Mouse (Mus musculus): ENCODE results near the gene Hck.

Hck gene

GRCm38 (mm10) chr2:153149742-153150141 is 41.5 kb downstream of the Hck start:
- in situ Hi-C loops (cut with MboI, MseI): no loop called here

GRCm38 (mm10) chr2:153151026-153151425 is 42.8 kb downstream of the Hck start:
- in situ Hi-C loops (cut with MboI, MseI): no loop called here

- in situ Hi-C loops (cut with MboI, MseI): no loop called here
These were observed 43.8 kb downstream of the Hck start for GRCm38 (mm10) chr2:153151926-153152665.

DNA sequence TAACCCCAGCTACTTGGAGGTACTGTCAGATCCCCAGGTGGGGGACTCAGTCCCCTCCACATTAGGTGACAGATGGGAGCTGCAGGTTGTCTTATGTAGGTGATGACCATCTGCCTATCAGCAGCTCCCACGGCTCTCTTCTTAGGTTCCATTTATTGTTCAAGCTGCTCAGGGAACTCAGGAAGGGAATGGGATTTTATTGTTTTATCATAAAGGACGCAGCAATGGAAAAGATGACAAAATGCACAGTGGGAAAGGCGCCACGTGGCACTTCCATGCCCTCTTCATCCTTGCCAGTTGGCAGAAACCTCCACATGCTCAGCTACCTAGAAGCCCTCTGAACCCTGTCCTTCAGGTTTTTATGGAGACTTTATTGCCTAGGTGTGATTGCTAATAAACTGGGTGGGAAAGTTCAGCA is 44.8 kb downstream of the Hck start:
- in situ Hi-C loops (cut with MboI, MseI): no loop called here

GRCm38 (mm10) chr2:153157270-153157669 is 49.0 kb downstream of the Hck start:
- in situ Hi-C loops (cut with MboI, MseI): no loop called here

DNA sequence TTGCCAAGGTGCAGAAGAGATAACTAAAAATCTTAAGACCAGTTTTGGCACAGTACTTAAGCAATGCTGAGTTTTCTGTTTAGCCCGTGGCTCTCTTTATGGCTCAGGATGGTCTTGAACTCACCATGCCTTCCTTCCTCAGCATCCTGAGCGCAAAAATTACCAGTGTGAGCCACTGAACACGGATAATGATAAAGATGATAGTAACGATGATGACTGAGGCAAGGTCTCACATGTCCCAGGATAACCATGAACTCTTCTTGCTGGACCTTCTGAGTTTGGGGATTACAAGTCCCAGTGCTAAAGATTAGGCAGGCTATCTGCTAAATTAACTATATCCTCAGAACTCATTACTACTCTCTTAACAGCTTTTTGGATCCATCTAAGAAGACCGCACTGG is 51.9 kb downstream of the Hck start:
- in situ Hi-C loops (cut with MboI, MseI): no loop called here

DNA sequence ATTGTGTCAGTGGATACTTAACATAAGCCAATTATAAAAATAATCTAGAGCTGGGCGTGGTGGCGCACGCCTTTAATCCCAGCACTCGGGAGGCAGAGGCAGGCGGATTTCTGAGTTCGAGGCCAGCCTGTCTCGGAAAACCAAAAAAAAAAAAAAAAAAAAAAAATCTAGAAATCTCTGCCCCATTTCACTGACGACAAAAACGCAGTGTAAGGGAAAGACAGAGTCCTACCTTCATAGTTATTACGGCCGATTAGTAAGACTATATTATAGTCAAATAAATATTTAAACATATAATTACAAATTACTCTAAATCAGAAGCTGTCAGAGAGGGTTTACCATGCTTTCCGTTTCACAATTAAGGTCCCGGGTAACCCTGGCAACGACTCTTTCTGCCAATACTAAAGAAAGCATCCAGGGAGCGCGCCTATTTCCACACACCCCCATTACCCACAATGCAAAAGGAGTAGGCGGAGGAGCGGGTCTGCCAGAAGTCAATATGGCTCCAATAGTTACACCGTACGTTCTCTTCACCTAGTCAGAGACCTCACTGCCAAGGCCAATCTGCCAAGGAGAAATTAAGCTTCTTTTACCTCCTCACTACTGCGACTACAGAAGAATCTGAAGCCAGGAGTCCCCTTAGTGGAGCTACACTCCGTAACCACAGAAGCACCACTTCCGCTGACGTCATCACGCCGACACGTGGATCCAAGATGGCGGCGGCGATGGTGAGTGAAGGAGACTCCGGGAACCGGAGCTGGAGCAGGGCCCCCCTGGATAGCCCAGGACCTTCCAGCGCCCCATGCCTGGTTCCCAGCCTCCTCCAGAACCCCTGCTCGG is 52.8 kb downstream of the Hck start, which contains the start of gene Tm9sf4:
Gene Tm9sf4, plus strand, starts transcription at position 460 of the 840 bp plus-strand sequence.
- in situ Hi-C loops (cut with MboI, MseI): no loop called here

GRCm38 (mm10) chr2:153161684-153162080 is 53.4 kb downstream of the Hck start:
- in situ Hi-C loops (cut with MboI, MseI): no loop called here

- in situ Hi-C loops (cut with MboI, MseI): no loop called here
These were observed 58.9 kb downstream of the Hck start for GRCm38 (mm10) chr2:153167136-153167535.

DNA sequence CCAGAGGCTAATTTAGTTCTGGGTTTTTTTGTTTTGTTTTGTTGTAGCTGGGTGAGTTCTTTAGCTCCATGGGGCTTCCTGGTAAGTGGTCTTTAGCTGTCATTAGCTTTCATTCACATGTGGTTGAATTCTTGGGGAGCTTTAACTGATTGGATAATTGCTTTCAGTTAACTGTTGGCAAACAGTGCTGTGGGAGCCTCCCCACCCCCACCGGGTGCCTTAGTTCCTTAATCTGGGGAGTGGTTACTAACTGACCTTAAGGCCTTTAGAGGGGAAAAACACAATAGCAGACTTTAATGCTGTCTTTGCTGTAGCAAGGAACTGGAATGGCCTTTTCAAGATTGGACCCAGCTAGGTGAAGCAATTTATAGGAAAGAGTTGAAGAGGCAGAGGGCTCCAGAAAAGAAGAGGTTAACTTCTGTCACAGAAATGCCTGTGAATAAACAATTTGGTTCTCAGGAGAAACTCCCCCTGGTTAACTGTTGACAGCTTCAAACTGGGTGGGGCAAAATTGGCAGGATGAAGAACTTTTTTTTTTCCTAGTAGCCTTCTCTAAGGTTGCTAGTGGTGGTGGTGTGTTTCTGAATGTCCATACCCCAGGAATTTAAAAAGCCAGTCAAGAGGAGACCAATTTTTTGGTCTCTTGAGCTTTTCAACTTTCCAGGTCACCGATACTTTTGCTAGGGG is 60.0 kb downstream of the Hck start:
- in situ Hi-C loops (cut with MboI, MseI): no loop called here

DNA sequence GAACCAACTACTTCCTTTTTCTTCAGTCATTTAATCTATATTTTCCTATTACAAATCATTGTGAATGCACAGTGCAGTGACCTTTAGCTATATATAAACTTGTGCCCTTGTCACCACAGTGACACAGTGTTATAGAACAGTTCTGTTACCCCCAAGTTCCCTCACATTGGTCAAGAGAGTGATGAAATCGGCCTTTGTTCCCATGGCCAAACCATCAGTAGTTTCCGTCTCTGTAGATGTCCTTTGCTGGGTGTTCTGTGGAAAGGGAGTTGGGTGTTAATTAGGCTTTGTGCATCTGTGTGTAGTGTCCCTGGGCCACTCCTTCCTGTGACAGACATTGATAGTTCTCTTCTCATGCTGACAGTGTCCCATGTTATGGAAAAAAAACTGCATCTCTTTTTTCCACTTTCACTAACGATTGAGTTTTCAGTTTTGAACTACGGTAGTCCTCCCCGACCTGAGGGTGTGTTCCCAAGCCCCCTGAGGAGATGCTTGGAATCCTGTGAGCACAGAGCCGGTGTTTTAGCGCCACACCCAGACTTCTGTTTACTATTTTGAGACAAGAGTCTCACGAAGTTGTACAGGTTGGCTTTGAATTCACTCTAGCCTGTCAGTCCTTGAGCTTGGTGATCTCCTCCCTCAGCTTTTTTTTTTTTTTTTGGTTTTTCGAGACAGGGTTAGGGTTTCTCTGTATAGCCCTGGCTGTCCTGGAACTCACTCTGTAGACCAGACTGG is 62.4 kb downstream of the Hck start:
- in situ Hi-C loops (cut with MboI, MseI): no loop called here

DNA sequence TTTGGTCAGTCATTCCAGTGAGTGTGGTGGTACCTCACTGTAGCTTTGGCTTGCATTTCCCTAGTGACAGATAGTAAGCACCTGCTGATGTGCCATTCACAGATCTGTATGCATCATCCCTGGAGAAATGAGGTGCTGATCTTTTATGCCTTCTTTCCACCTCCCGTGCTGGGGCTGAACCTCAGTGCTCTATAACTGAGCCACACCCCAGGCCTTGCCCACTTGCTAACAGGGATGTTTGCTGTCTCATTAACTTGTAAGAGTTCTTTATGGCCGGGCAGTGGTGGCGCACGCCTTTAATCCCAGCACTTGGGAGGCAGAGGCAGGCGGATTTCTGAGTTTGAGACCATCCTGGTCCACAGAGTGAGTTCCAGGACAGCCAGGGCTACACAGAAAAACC is 63.7 kb downstream of the Hck start:
- in situ Hi-C loops (cut with MboI, MseI): no loop called here

DNA sequence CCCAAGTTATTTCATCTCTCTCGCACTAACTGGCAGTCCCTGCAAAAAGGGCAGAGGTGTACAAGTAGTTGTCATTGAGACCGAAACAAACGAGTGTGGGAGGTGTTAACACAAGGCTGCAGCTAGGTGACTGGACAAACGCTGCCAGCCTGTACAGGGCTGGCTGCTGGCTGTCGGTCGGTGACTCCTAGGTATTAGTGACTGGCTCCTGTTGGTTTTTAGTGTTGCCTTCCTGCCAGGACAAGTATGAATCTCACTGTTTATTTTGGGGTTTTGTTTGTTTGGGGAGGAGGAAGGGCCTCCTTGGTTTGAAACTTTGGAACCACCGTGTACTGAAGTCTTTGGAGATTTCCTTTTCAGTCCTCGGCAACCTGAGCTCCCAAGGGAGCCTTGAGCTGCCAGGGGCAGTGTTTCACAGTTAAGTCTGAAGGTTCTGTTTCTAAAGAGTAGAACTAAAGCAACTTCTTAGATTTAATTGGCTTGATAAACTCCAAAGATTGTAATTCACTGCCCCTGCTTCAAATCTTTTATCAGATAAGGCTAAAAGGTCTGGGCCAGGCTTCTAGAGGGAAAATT is 67.8 kb downstream of the Hck start:
- in situ Hi-C loops (cut with MboI, MseI): no loop called here

GRCm38 (mm10) chr2:153177188-153177587 is 68.9 kb downstream of the Hck start:
- in situ Hi-C loops (cut with MboI, MseI): no loop called here

- in situ Hi-C loops (cut with MboI, MseI): no loop called here
These were observed 71.0 kb downstream of the Hck start for GRCm38 (mm10) chr2:153179126-153179860.

- in situ Hi-C loops (cut with MboI, MseI): no loop called here
These were observed 71.7 kb downstream of the Hck start for GRCm38 (mm10) chr2:153179961-153180360.

- in situ Hi-C loops (cut with MboI, MseI): no loop called here
These were observed 77.9 kb downstream of the Hck start for GRCm38 (mm10) chr2:153186176-153186591.

- in situ Hi-C loops (cut with MboI, MseI): no loop called here
These were observed 79.6 kb downstream of the Hck start for GRCm38 (mm10) chr2:153187848-153188247.

- in situ Hi-C loops (cut with MboI, MseI): no loop called here
These were observed 83.0 kb downstream of the Hck start for GRCm38 (mm10) chr2:153191242-153191641.

DNA sequence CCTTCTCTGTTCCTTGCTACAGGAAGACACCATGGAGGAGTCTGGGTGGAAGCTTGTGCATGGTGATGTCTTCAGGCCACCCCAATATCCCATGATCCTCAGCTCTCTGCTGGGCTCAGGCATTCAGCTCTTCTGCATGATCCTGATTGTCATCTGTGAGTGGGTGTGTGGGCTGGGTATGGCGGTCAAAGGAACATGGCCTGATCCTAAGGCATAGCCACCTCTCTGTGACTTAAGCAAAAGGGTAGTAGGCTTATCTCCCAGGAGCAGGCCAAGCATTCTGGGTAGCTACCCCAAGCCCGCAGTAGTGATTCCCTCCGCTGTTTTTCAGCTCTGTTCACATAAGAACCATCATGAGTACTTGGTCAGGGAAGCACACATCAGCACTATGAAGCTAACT is 86.0 kb downstream of the Hck start:
- in situ Hi-C loops (cut with MboI, MseI): no loop called here

DNA sequence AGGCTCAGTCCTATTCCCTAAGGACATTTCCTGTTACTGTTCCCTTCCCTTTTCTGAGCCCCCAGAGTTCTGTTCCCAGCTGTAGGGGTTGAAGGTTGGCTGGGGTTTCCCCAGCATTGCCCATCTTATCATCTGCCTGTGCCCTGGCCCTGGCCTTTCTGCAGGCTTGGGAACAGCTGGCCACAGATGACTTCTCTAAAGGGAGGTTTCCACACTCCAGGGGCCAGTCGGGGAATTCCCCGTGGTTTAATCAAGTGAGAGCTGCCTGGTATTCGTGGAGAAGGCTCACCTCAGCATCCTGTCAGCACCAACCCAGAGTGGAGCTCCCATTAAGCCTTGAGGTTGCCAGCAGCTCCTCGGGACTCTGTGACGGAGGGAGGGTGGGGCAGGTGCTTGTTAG is 90.2 kb downstream of the Hck start:
- in situ Hi-C loops (cut with MboI, MseI): no loop called here

Data from T-helper 2 cell (primary cell).